22 mouse cellular contexts compared by ENCODE assay signal in genomic region chr10:58227798-58228197, GRCm38 (mm10). TPM values are rescaled to one million over a fixed set of nuclear protein-coding genes. Genes with fewer than 3 reads are reported as not detected.
"Had no signal": no experiment of that assay in that cellular context is flagged by ENCODE, and none has a peak within 500 bp of the region (broad histone marks: within the 10 kb centered on the region; RNA-seq: fewer than 3 reads in every experiment).

No protein-coding gene starts in this region.

RNA-seq across cellular contexts. Expression of gene AW822073, which starts 3.1 kb away (rescaled TPM):
- total RNA-seq: layer of hippocampus, adult 18-20 months; layer of hippocampus, postnatal 14 days; left cerebral cortex, adult 8-10 months; left cerebral cortex, postnatal 14 days; left cerebral cortex, postnatal 4 days; megakaryocyte, adult 5-6 weeks had no signal
- polyA plus RNA-seq: intestine, embryonic 15.5 days; kidney, embryonic 16.5 days; limb, embryonic 12.5 days; limb, embryonic 15.5 days; liver, embryonic 11.5 days; liver, embryonic 14.5 days; liver, postnatal 0 days; lung, embryonic 15.5 days; macrophage; midbrain, embryonic 12.5 days; midbrain, embryonic 15.5 days; neural tube, embryonic 12.5 days; neural tube, embryonic 15.5 days; small intestine, adult 2 months; stomach, embryonic 15.5 days; thymus, postnatal 0 days had no signal

RNA-seq across cellular contexts. Expression of gene Duxf3, which starts 4.7 kb away (rescaled TPM):
- total RNA-seq: layer of hippocampus, adult 18-20 months; layer of hippocampus, postnatal 14 days; left cerebral cortex, adult 8-10 months; left cerebral cortex, postnatal 14 days; left cerebral cortex, postnatal 4 days; megakaryocyte, adult 5-6 weeks had no signal
- polyA plus RNA-seq: intestine, embryonic 15.5 days; kidney, embryonic 16.5 days; limb, embryonic 12.5 days; limb, embryonic 15.5 days; liver, embryonic 11.5 days; liver, embryonic 14.5 days; liver, postnatal 0 days; lung, embryonic 15.5 days; macrophage; midbrain, embryonic 12.5 days; midbrain, embryonic 15.5 days; neural tube, embryonic 12.5 days; neural tube, embryonic 15.5 days; small intestine, adult 2 months; stomach, embryonic 15.5 days; thymus, postnatal 0 days had no signal

RNA-seq across cellular contexts. Expression of gene Gm4981, which starts 8.7 kb away (rescaled TPM):
- total RNA-seq: layer of hippocampus, adult 18-20 months; left cerebral cortex, adult 8-10 months; left cerebral cortex, postnatal 14 days; left cerebral cortex, postnatal 4 days; megakaryocyte, adult 5-6 weeks had no signal
- polyA plus RNA-seq: intestine, embryonic 15.5 days; kidney, embryonic 16.5 days; limb, embryonic 12.5 days; limb, embryonic 15.5 days; liver, embryonic 11.5 days; liver, embryonic 14.5 days; liver, postnatal 0 days; lung, embryonic 15.5 days; macrophage; midbrain, embryonic 12.5 days; midbrain, embryonic 15.5 days; neural tube, embryonic 12.5 days; neural tube, embryonic 15.5 days; small intestine, adult 2 months; stomach, embryonic 15.5 days; thymus, postnatal 0 days had no signal
